Mouse (Mus musculus) monocyte, adult 5-6 weeks (primary cell): ENCODE data around the gene Pet100. TPM values are rescaled to one million over a fixed set of nuclear protein-coding genes. Genes with fewer than 3 reads are reported as not detected.
"Not testable (repeated sequence)": the region's sequence is repeated elsewhere in the genome, so short reads cannot be mapped to it uniquely, and the experiment has no call there.

ENCODE experiments used
- ATAC-seq: fragments of 153-309, 156-312 bp; replicated peaks from 2 replicates; pipeline ENCODE4 v1.8.0; 2017; ENCODE audit warnings: mild to moderate bottlenecking; ENCODE audit not compliant: low TSS enrichment, insufficient number of reproducible peaks, severe bottlenecking, poor library complexity, low FRiP score
- total RNA-seq: library from RNA; stranded (forward); fragments of 200-1000, 200-491, 200-594 nt; gene quantifications from 3 replicates; pipeline ENCODE4 v1.2.3, GENCODE M21; 2017

The Pet100 gene
- total RNA-seq = 127 to 142 TPM (median 131 TPM) in 3 replicates

GRCm38 (mm10) chr8:3621199-3621970 lies at the start of gene Pet100, which contains the start of gene Xab2:
Gene Pet100, plus strand, starts transcription at chr8:3621548.
Gene Xab2, minus strand, starts transcription at chr8:3621316.
- peak; percentile 91 for ATAC-seq

- no peak for ATAC-seq
These were observed 46.8 kb upstream of the Pet100 start for GRCm38 (mm10) chr8:3574546-3574945.

- ATAC-seq = no peak
These were observed 45.0 kb upstream of the Pet100 start for GRCm38 (mm10) chr8:3576211-3576960.

- no peak for ATAC-seq
These were observed 41.7 kb upstream of the Pet100 start for GRCm38 (mm10) chr8:3579390-3580364.

- ATAC-seq = not testable (repeated sequence)
These were observed 39.4 kb upstream of the Pet100 start for GRCm38 (mm10) chr8:3581961-3582360.

- no peak for ATAC-seq
These were observed 34.9 kb upstream of the Pet100 start for GRCm38 (mm10) chr8:3586452-3586851.

GRCm38 (mm10) chr8:3586993-3587390 lies 34.4 kb upstream of the Pet100 start, which contains the start of gene Camsap3:
Gene Camsap3, plus strand, starts transcription at chr8:3587293.
- ATAC-seq = no peak

GRCm38 (mm10) chr8:3587391-3588257 lies 33.7 kb upstream of the Pet100 start:
- no peak for ATAC-seq

- no peak for ATAC-seq
These were observed 33.1 kb upstream of the Pet100 start for GRCm38 (mm10) chr8:3588258-3588633.

- ATAC-seq = no peak
These were observed 27.9 kb upstream of the Pet100 start for GRCm38 (mm10) chr8:3593470-3593869.

GRCm38 (mm10) chr8:3594466-3594865 lies 26.9 kb upstream of the Pet100 start:
- ATAC-seq = no peak

- ATAC-seq = no peak
These were observed 23.3 kb upstream of the Pet100 start for GRCm38 (mm10) chr8:3598054-3598453.

- ATAC-seq = no peak
These were observed 22.1 kb upstream of the Pet100 start for GRCm38 (mm10) chr8:3599219-3599618.

- no peak for ATAC-seq
These were observed 20.9 kb upstream of the Pet100 start for GRCm38 (mm10) chr8:3600401-3600800.

- ATAC-seq = no peak
These were observed 17.9 kb upstream of the Pet100 start for GRCm38 (mm10) chr8:3603439-3603838.

- ATAC-seq = no peak
These were observed 14.8 kb upstream of the Pet100 start for GRCm38 (mm10) chr8:3606593-3606992.

- no peak for ATAC-seq
These were observed 13.5 kb upstream of the Pet100 start for GRCm38 (mm10) chr8:3607822-3608221.
